Mouse (Mus musculus) ovary, postnatal 36 days (tissue): ENCODE measurements at regions not wholly inside any gene's neighbourhood (a gene's known extent, or its start where the extent isn't known, plus 50 kb on each side); places are given as distances from the start of the nearest gene placed in this dataset.

Experiments
- DNase-seq: peaks from one replicate; pipeline ENCODE4 v3.0.0; 2022; ENCODE audit warnings: low spot score, mixed read lengths

- DNase-seq: no peak
Observed at GRCm38 (mm10) chr14:48942882-48943281, 123.0 kb upstream of the Ap5m1 start.

- no peak for DNase-seq
Observed at GRCm38 (mm10) chr14:48930886-48931285, 135.0 kb upstream of the Ap5m1 start.

DNA sequence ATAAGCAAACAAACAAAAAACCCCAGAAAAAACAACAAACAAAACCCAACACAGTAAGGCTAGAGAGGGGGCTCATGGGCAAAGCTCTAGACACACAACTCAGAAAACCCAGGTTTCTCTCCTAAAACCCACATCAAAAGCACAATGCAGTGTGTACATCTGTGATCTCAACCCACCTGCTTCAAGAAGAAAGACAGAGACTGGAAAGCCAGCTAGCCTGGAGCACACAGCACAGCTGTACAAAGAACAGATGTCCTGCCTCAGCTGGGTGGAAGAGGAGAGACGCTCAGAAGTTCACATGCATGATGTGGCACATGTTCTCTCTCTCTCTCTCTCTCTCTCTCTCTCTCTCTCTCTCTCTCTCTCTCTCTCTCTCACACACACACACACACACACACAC lies 140.0 kb upstream of the Ap5m1 start:
- no peak for DNase-seq

GRCm38 (mm10) chr14:48909420-48909819 lies 156.5 kb upstream of the Ap5m1 start:
- DNase-seq: no peak

DNA sequence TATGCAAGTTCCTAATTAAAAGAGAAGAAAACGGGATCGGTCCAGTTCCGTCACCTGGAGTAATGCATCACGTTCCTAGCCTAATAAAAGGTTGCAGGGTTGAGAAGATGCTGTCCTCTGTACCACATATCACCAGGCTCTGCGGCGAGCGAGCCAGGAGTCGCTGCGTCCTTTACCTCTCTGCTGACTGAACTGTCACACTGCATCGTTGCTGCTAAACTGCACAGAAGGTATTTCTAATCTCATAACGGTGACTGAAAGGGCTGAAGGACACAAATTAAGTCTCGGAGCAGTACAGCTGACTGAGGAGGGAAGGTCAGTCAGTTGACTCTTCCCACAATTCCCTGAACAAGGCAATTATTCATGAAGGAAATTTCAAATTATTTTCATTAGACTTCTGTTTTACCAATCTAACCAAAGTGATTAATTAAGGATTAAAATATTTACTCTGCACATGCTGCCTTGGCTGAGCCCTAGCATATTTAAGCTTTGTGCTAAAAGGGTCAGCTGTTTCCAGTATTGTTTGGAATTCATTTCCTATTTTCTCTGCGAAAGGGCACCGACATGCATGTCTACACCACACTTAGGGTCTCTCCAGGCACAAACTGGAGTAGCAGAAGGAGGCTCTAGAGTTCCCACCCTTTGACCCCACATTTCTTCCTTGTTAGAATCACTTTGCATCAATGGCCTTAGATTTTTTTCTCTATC lies 157.8 kb upstream of the Ap5m1 start:
- DNase-seq: no peak

GRCm38 (mm10) chr14:48907403-48907973 lies 158.4 kb upstream of the Ap5m1 start:
- DNase-seq: no peak

DNA sequence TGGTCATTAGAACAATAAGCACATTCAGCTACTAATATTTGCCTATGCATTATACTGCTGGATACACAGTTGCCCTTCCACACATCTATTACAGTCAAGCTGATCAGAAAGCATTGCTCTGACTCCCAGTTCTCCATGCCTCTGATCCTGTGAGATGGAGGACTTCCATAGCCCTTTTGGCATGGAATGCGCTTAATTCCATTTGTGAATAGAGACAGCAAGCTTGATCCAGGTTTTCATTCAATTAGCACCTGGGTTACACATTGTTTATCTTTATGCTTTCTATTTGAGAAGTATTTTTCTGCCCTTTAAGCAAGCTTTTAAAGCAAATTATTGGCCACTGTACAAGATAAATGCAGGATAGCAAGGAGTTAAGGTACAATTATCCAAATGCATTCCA lies 158.9 kb upstream of the Ap5m1 start:
- no peak for DNase-seq

GRCm38 (mm10) chr14:48904576-48904975 lies 161.3 kb upstream of the Ap5m1 start:
- DNase-seq: no peak

GRCm38 (mm10) chr14:48903526-48903925 lies 162.4 kb upstream of the Ap5m1 start:
- DNase-seq: no peak

DNA sequence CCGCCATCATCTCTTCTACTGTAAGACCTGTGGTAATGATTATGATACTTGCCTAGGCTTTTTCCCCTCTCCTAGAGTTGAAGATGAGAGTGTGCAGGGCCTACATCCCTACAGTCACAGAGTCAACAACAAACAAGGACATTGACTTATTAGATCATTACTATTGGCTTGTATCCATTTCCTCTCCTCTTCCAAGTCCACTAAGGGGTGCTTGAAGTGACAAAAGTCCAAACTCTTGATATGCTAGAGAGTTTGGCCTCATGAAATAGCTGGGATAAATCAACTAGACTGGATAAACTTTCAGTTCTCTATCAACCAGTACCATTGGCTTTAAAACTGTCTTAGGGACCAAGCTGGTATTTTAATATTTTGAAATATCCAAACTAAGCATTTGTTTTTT lies 165.7 kb upstream of the Ap5m1 start:
- DNase-seq: no peak

DNA sequence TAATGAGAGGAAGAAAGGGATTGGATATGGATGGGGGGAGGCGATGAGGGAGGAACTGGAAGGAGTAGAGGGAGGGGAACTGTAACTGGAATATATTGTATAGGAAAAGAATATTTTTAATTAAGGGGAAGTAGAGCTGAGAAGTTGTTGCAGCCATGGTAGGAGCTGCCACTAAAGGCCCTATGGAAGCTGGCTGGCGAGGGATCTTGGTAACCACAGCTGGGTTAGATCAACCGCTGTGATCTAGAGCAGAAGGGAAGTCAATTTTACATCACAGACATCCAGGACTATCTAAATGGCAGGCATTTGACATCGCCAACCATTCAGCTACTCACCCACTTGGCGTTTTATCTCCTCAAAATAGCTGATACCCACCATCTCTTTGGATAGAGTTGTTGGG lies 168.8 kb upstream of the Ap5m1 start:
- DNase-seq: no peak

- DNase-seq: no peak
Observed at GRCm38 (mm10) chr14:48896235-48896634, 169.7 kb upstream of the Ap5m1 start.

GRCm38 (mm10) chr14:48891216-48891615 lies 174.7 kb upstream of the Ap5m1 start:
- no peak for DNase-seq

- peak; percentile 23 for DNase-seq
Observed at GRCm38 (mm10) chr14:48888954-48889353, 176.9 kb upstream of the Ap5m1 start.

- DNase-seq: no peak
Observed at GRCm38 (mm10) chr14:48880041-48880440, 185.9 kb upstream of the Ap5m1 start.

DNA sequence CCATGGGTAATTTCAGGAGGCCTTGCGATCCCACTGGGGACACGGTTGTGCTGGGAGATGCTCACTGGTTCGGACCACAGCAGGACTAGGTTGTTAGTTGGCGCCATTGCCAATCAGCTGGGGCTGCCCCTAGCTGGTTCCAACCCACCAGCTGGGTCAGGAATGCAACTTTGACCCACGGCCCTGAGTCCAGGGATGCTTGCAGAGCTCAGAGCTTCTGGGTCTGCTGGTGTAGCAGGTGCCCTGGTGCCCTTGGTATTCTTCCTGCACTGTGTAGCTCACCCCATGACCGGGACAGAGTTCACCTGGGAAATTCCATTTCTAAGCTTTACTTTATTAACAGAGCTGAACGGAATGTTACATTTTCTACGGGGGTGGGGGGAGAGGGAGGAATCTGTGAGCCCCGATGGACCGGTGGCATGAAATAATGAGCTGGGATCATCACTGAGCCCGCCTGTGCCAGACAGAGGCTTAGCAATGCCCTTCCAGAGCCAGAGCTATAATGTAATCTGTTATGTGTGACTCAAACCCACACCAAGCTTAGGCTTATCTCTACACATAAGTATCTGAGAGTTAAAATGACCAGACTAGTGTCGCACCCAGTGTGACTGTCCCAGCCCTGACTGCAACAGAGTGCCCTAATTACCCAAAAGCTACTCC lies 187.8 kb upstream of the Ap5m1 start:
- DNase-seq: no peak

GRCm38 (mm10) chr14:48871313-48871712 lies 194.6 kb upstream of the Ap5m1 start:
- DNase-seq: no peak

DNA sequence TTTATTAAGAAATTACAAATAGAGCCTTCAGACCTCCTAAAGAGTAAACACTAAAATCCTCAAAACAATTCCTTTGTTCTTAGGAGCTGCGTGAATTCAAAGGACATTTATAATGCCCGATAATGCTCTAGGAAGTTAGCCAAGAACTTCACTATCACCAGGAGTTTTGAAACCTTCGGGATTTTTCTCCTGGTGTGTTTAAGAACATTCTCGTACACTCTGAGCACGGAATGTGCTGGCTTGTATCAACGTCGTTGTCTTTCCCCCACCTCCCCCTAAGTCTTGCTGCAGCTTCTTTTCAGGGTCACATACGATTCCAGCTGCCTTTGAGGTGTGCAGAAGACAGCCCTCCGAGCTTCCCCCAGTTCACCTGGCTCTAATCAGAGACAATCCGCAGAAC lies 195.9 kb upstream of the Ap5m1 start:
- DNase-seq: no peak

DNA sequence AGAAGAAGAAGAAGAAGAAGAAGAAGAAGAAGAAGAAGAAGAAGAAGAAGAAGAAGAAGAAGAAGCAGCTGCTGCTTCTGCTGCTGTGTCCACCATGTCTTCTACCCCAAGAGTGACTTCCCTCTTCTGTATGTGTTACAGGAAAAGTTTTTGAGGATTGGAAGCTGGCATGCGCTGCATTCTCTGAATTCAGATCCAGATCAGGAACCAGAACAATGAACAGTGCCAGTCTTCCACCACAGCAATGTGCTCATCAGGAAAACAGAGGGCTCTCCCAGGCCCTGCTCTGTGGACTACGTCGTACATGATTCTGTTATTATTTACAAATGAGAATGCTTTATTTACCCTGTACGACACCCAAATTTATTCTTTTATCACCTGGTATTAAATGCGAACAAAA lies 181.8 kb upstream of the Otx2 start:
- DNase-seq: no peak

- DNase-seq: no peak
Observed at GRCm38 (mm10) chr14:48854188-48854924, 180.7 kb upstream of the Otx2 start.

DNA sequence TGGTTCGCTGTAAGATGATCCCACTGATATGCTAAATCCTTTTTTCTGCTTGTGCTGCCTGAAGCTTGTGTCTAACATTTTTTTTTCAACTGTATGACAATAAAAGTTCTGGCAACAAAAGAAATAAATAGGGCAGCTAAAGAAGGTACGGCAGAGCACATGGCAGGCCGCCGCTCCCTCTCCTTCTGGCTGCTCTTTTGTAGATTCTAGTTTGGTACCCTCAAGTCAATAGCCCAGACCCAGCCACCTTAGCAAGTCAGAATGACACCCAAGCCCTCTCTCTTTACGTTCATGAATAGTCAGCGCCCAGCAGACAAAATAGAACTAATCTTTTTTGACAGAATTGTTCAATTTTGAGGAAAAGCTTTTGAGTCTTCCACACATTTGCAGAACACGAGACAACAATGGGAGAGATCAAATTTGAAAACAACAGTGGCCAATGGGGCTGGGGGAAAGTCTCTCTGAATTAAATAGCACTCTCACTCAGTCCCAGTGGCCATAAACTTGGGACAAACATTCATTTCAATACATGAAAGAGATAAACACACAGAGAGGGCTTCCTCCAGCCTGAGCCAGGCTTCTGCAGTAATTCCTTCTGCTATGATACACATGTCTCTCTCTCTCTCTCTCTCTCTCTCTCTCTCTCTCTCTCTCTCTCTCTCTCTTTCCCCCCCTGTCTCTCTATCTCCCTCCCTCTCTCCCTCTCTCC lies 180.0 kb upstream of the Otx2 start:
- no peak for DNase-seq

DNA sequence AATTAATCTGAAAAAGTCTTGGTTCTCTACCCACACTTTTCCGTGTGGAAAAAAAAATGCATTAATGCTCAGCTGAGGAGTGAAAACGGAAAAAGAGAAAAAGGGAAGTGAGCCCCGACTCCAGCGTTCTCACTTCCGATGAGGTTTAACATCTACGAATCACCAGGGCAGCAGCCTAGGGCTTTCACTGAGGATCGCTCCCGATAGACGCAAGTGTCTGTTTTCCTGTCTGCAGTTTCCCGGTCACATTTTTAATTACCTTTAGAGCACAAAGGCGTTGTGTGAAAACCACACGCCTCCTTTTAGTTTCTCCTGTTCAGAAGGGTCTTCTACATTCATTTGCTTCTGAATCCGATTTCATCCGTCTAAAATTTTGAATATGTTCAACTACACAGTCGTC lies 179.2 kb upstream of the Otx2 start:
- no peak for DNase-seq
